Mouse (Mus musculus) brain, embryonic 14.5 days (tissue): ENCODE results near the gene B3gnt2.

Experiments used
- CTCF ChIP-seq: fragments of 200-500 bp; IDR thresholded peaks from 2 replicates; pipeline ENCODE4 v1.5.1; 2012; ENCODE audit warnings: inconsistent platforms, mild to moderate bottlenecking, moderate library complexity, borderline replicate concordance; ENCODE audit not compliant: insufficient read depth, insufficient read length; ENCODE audit errors: extremely low read depth
- POLR2A ChIP-seq: fragments of 200-500 bp; IDR thresholded peaks from 2 replicates; pipeline ENCODE4 v1.6.1; 2012; ENCODE audit warnings: mild to moderate bottlenecking, inconsistent platforms, borderline replicate concordance; ENCODE audit not compliant: poor library complexity, insufficient read depth, insufficient read length, severe bottlenecking; ENCODE audit errors: extremely low read depth

DNA sequence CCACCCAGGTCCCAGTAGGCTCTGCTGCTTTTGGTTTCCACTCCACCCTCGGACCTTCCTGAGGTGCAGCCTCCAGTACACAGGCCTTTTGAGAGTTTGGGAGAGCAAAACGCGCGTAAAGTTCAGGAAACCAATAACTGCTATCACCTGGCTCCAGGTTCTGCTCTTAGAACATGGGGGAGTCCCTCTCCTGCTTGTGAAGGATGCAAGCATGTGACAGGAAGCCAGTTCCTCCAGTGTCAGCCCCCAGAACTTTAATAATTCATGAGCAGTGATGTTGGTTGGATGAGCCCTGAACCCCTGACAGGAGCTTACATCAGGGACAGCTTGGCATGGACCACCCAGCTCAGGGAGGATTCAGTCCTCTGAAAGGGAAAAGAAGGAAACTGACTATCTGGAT, 18.9 kb upstream of the B3gnt2 start:
- no peak for TF ChIP-seq POLR2A
- TF ChIP-seq CTCF: no peak
